Comparison of ENCODE assay signal across 8 mouse cellular contexts in the genomic region with DNA sequence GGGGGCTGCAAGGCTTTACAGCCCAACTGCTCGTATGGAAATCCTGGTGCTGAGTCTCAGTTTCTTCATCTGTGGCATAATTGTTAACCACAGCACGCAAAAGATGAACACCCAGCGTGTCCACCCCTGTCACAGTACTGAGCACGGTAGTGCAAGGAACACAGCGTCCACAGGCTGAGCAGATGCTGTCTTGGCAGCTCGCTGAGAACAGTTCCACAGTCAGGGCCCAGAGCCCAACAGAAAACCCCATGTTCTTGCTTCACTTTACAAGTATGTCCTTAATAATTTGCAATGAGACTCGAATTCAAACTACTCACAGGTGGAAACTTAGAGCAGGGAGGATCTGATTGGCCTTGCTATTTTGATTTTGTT. TPM values are rescaled to one million over a fixed set of nuclear protein-coding genes. Genes with fewer than 3 reads are reported as not detected.
DNase-seq lines count a peak whose midpoint lies in the region; ATAC-seq lines count a peak whose summit lies in the region.
"Had no signal": no experiment of that assay in that cellular context is flagged by ENCODE, and none has a peak within 500 bp of the region (broad histone marks: within the 10 kb centered on the region; RNA-seq: fewer than 3 reads in every experiment).

No protein-coding gene starts in this region.

- no peak for DNase-seq in embryonic facial prominence, embryonic 10.5 days (ENCODE audit: low spot score)
- no peak for DNase-seq in forebrain, embryonic 14.5 days (ENCODE audit: low spot score)
- peak; percentile 47 for DNase-seq in heart, postnatal 4 days
- no peak for DNase-seq in right cerebral cortex, adult 2 months (ENCODE audit: low spot score in 2 of 2)

- 48% methylated on average over 7 of the region's 7 CpGs for WGBS in embryonic facial prominence, embryonic 10.5 days
- WGBS in forebrain, embryonic 14.5 days = 42% methylated on average over 7 of the region's 7 CpGs
- WGBS in lung, embryonic 16.5 days = 47% methylated on average over 7 of the region's 7 CpGs

- H3K27me3 ChIP-seq in embryonic facial prominence, embryonic 10.5 days (replicated peaks; ENCODE audit: low read depth, poor library complexity, severe bottlenecking) = peaks cover 48% of the 10 kb centered on the region
- H3K27me3 ChIP-seq in forebrain, embryonic 14.5 days (replicated peaks; ENCODE audit: control insufficient read depth, insufficient read depth, low read length) = no peaks in the 10 kb centered on the region
- peaks cover 4% of the 10 kb centered on the region; the same call in 1 of the 2 replicates for H3K27me3 ChIP-seq in lung, embryonic 16.5 days (ENCODE audit: control insufficient read depth, insufficient read depth, low read depth, low read length)

- H3K9me3 ChIP-seq in embryonic facial prominence, embryonic 10.5 days = no peaks in the 10 kb centered on the region
- H3K9me3 ChIP-seq in forebrain, embryonic 14.5 days (replicated peaks; ENCODE audit: control insufficient read depth, low read length) = no peaks in the 10 kb centered on the region
- H3K9me3 ChIP-seq in lung, embryonic 16.5 days (ENCODE audit: control insufficient read depth, low read length) = no peaks in the 10 kb centered on the region

- H3K4me2 ChIP-seq in forebrain, embryonic 14.5 days (ENCODE audit: low read length) = peak overlapping the region; percentile 94
- peak overlapping the region; percentile 96 for H3K4me2 ChIP-seq in lung, embryonic 16.5 days (ENCODE audit: low read depth, low read length)

- peak overlapping the region; percentile 85; the same call in 1 of the 2 replicates for H3K27ac ChIP-seq in embryonic facial prominence, embryonic 10.5 days (replicated peaks)
- no peak overlapping the region for H3K27ac ChIP-seq in forebrain, embryonic 14.5 days (ENCODE audit: low read depth, low read length)
- peak overlapping the region; percentile 50 for H3K27ac ChIP-seq in lung, embryonic 16.5 days (ENCODE audit: low read length)

- ATAC-seq in forebrain, embryonic 14.5 days = 0 out of 2 replicates have a peak, but pooled peaks have one; percentile 38
- 0 out of 2 replicates have a peak, but pooled peaks have one; percentile 27 for ATAC-seq in lung, embryonic 16.5 days (ENCODE audit: low read depth)
- no peak for ATAC-seq in activated CD4-positive, CD25-positive, alpha-beta regulatory T cell, adult 4 months
- ATAC-seq in megakaryocyte, adult 5-6 weeks (ENCODE audit: poor library complexity, severe bottlenecking) = no peak

- H3K9ac ChIP-seq in forebrain, embryonic 14.5 days (ENCODE audit: low read length) = peak overlapping the region; percentile 64
- H3K9ac ChIP-seq in lung, embryonic 16.5 days (ENCODE audit: low read length) = peak overlapping the region; percentile 76

- H3K4me3 ChIP-seq in embryonic facial prominence, embryonic 10.5 days = peak overlapping the region; percentile 71
- peak overlapping the region; percentile 48 for H3K4me3 ChIP-seq in forebrain, embryonic 14.5 days (ENCODE audit: low read depth, low read length)
- H3K4me3 ChIP-seq in lung, embryonic 16.5 days (ENCODE audit: low read length) = peak overlapping the region; percentile 52

- H3K36me3 ChIP-seq in embryonic facial prominence, embryonic 10.5 days (replicated peaks) = no peaks in the 10 kb centered on the region
- no peaks in the 10 kb centered on the region for H3K36me3 ChIP-seq in forebrain, embryonic 14.5 days (ENCODE audit: control insufficient read depth, insufficient read depth, low read length)
- no peaks in the 10 kb centered on the region for H3K36me3 ChIP-seq in lung, embryonic 16.5 days (ENCODE audit: control insufficient read depth, insufficient read depth, low read length)

- peaks cover 58% of the 10 kb centered on the region for H3K4me1 ChIP-seq in embryonic facial prominence, embryonic 10.5 days
- 0 out of 2 replicates have a peak, but pooled peaks cover 3% of the 10 kb centered on the region for H3K4me1 ChIP-seq in forebrain, embryonic 14.5 days (ENCODE audit: control insufficient read depth, insufficient read depth, low read length)
- H3K4me1 ChIP-seq in lung, embryonic 16.5 days (replicated peaks; ENCODE audit: control insufficient read depth, insufficient read depth, low read length) = peaks cover 19% of the 10 kb centered on the region

RNA-seq across cellular contexts. Expression of gene Adamts14, which starts 0.6 kb away (rescaled TPM):
- 0.40 and 0.42 TPM in 2 replicates for polyA plus RNA-seq in embryonic facial prominence, embryonic 10.5 days (2016; fragmentation: Nextera tagmentation; extraction: Ambion mirVana)
- polyA plus RNA-seq in forebrain, embryonic 14.5 days (2014; fragmentation: Nextera tagmentation; extraction: Ambion mirVana) = 0.13 and 0.17 TPM in 2 replicates
- total RNA-seq in heart, postnatal 4 days (2021) = 1 to 10 TPM; 6.9 to 7.5 TPM
- 2.6 and 2.7 TPM in 2 replicates for polyA plus RNA-seq in lung, embryonic 16.5 days (2015; fragmentation: Nextera tagmentation; extraction: Ambion mirVana)
- not detected for polyA plus RNA-seq in activated CD4-positive, CD25-positive, alpha-beta regulatory T cell, adult 4 months (2017; shearing (Covaris generic))
- 0.16 and 0.58 TPM in 2 replicates for total RNA-seq in megakaryocyte, adult 5-6 weeks (2015)
- total RNA-seq in megakaryocyte, adult 5-6 weeks (2017) = 0.33 and 0.61 TPM in 2 replicates

RNA-seq across cellular contexts. Expression of gene Prf1, which starts 23.8 kb away (rescaled TPM):
- polyA plus RNA-seq in embryonic facial prominence, embryonic 10.5 days (2016; fragmentation: Nextera tagmentation; extraction: Ambion mirVana) = not detected in 2 replicates
- not detected in 2 replicates for polyA plus RNA-seq in forebrain, embryonic 14.5 days (2014; fragmentation: Nextera tagmentation; extraction: Ambion mirVana)
- under 1 TPM in 1 of 2 experiments, not detected in 1; 0.09 TPM for total RNA-seq in heart, postnatal 4 days (2021)
- polyA plus RNA-seq in lung, embryonic 16.5 days (2015; fragmentation: Nextera tagmentation; extraction: Ambion mirVana) = 0.06 TPM in 1 of 2 replicates, not detected in the other
- polyA plus RNA-seq in activated CD4-positive, CD25-positive, alpha-beta regulatory T cell, adult 4 months (2017; shearing (Covaris generic)) = 1 to 10 TPM; 5.1 to 6.7 TPM
- total RNA-seq in megakaryocyte, adult 5-6 weeks (2015) = 0.20 and 2.5 TPM in 2 replicates
- 0.88 and 1.5 TPM in 2 replicates for total RNA-seq in megakaryocyte, adult 5-6 weeks (2017)
- polyA plus RNA-seq: cortical plate, adult 2 months had no signal

Comparison
In these comparisons a context has a peak if more than half of its experiments do, and no peak if none do; other contexts are left out.
1. ATAC-seq: peak in forebrain, embryonic 14.5 days (single experiment) and lung, embryonic 16.5 days (single experiment); none in activated CD4-positive, CD25-positive, alpha-beta regulatory T cell, adult 4 months (single experiment) and megakaryocyte, adult 5-6 weeks (single experiment).
2. Peak in every context shown above with its lines, with median percentiles within 50 percentile points of each other: H3K4me3 ChIP-seq.